Mouse (Mus musculus) lung, embryonic 16.5 days (tissue): ENCODE measurements around the gene Tfdp2. TPM values are rescaled to one million over a fixed set of nuclear protein-coding genes. Genes with fewer than 3 reads are reported as not detected.

Experiments
- ATAC-seq: fragments of 200-750 bp; cut with Nextera tagmentation; 2 replicates; pipeline ENCODE4 v1.8.0; 2017; ENCODE audit warnings: low read depth, mild to moderate bottlenecking, moderate library complexity
- H3K27ac ChIP-seq: fragments of 300-500 bp; sonication (generic); 2 replicates; pipeline ENCODE4 v1.5.1; 2014; ENCODE audit warnings: mild to moderate bottlenecking, control low read depth, low read length
- H3K27me3 ChIP-seq: fragments of 300-500 bp; sonication (generic); 2 replicates; pipeline ENCODE4 v1.6.1; 2014; ENCODE audit warnings: low read depth, low read length, mixed read lengths; ENCODE audit not compliant: control insufficient read depth, insufficient read depth
- H3K36me3 ChIP-seq: fragments of 300-500 bp; sonication (generic); 2 replicates; pipeline ENCODE4 v1.6.1; 2014; ENCODE audit warnings: low read length; ENCODE audit not compliant: control insufficient read depth, insufficient read depth
- H3K4me1 ChIP-seq: fragments of 300-500 bp; sonication (generic); replicated peaks from 2 replicates; pipeline ENCODE4 v1.6.1; 2014; ENCODE audit warnings: low read length, mixed read lengths; ENCODE audit not compliant: control insufficient read depth, insufficient read depth
- H3K4me2 ChIP-seq: fragments of 300-500 bp; sonication (generic); 2 replicates; pipeline ENCODE4 v1.6.1; 2014; ENCODE audit warnings: low read depth, low read length, control low read depth
- H3K4me3 ChIP-seq: fragments of 300-500 bp; sonication (generic); 2 replicates; pipeline ENCODE4 v1.5.1; 2014; ENCODE audit warnings: mild to moderate bottlenecking, low read length, control low read depth
- H3K9ac ChIP-seq: fragments of 300-500 bp; sonication (generic); 2 replicates; pipeline ENCODE4 v1.6.1; 2014; ENCODE audit warnings: low read length, control low read depth
- H3K9me3 ChIP-seq: fragments of 300-500 bp; sonication (generic); 2 replicates; pipeline ENCODE4 v1.6.1; 2016; ENCODE audit warnings: low read length; ENCODE audit not compliant: control insufficient read depth
- WGBS: fragments of 180-500 bp; shearing (Covaris S2); extraction: QIAGEN DNeasy Blood & Tissue Kit; methylation state at CpG from one replicate; pipeline ENCODE4 v1.1.7; 2014; 5-methylcytosine and 5-hydroxymethylcytosine counted together
- polyA plus RNA-seq: library from polyadenylated mRNA; unstranded; fragments of >200 nt; fragmentation: Nextera tagmentation; extraction: Ambion mirVana; gene quantifications from 2 replicates; pipeline ENCODE4 v1.2.1, GENCODE M21; 2015

The Tfdp2 gene
- polyA plus RNA-seq, 1 experiment from 2014 or later = 39.2 TPM

DNA sequence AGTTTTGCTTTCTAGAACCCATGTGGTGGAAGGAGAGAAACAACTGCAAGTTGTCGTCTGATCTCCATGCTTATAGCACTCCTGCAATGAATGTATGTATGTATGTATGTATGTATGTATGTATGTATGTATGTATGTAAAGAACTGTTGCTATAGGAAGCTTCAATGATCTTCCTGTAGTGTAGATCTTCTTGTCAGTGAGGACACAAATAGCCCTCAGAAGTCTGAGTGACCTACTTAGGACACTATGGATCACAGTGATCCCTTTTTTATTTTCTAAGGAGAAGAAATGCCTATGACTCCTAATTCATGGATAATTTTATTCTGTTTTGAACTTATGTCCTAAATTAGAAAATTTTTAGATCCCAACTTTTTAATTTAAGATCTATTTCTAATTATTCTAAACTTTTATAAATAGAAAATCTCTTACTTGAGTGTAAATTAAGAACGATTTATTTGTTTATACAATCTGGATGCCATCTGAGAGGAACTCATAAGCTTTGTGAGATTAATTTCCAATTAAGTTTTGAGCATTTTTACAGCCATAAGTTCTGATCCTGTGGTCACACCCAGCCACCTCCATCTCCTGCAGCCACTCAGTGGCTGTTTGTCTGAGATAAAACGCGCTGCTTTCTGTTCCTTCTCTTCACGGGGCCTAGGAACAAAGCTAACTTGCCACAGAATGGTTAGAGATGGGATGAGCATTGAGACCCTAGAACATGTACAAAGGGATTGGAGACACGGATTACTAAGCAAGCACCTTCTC is 70.9 kb downstream of the Tfdp2 start:
- ATAC-seq = no peak
- Histone ChIP-seq H3K9me3 (no peaks in the 10 kb centered on the region), H3K4me3 (no peak overlapping the region), H3K9ac (no peak overlapping the region), H3K27ac (no peak overlapping the region), H3K27me3 (no peaks in the 10 kb centered on the region), H3K4me2 (no peak overlapping the region), H3K36me3 (no peaks in the 10 kb centered on the region), H3K4me1 (no peaks in the 10 kb centered on the region)
- WGBS = 82% methylated on average over 6 of the region's 6 CpGs

- no peak overlapping the region for H3K4me3 ChIP-seq
- H3K9ac ChIP-seq = no peak overlapping the region
- no peaks in the 10 kb centered on the region for H3K9me3 ChIP-seq
- H3K27ac ChIP-seq = no peak overlapping the region
- ATAC-seq = no peak
- H3K27me3 ChIP-seq = no peaks in the 10 kb centered on the region
- no peak overlapping the region for H3K4me2 ChIP-seq
- 64% methylated on average over 1 of the region's 1 CpGs for WGBS
- no peaks in the 10 kb centered on the region for H3K36me3 ChIP-seq
- no peaks in the 10 kb centered on the region for H3K4me1 ChIP-seq
Measured at GRCm38 (mm10) chr9:96267559-96267948, 71.5 kb downstream of the Tfdp2 start.

- Histone ChIP-seq H3K9ac (no peak overlapping the region), H3K36me3 (no peaks in the 10 kb centered on the region), H3K4me3 (no peak overlapping the region), H3K4me2 (no peak overlapping the region), H3K27ac (no peak overlapping the region), H3K9me3 (no peaks in the 10 kb centered on the region), H3K4me1 (no peaks in the 10 kb centered on the region), H3K27me3 (no peaks in the 10 kb centered on the region)
- 89% methylated on average over 2 of the region's 2 CpGs for WGBS
- ATAC-seq = no peak
Measured at GRCm38 (mm10) chr9:96269726-96270125, 73.7 kb downstream of the Tfdp2 start.

GRCm38 (mm10) chr9:96275543-96275942 is 79.5 kb downstream of the Tfdp2 start:
- no peak overlapping the region for H3K4me2 ChIP-seq
- H3K9ac ChIP-seq = no peak overlapping the region
- H3K9me3 ChIP-seq = no peaks in the 10 kb centered on the region
- no peaks in the 10 kb centered on the region for H3K27me3 ChIP-seq
- no peak overlapping the region for H3K27ac ChIP-seq
- no peaks in the 10 kb centered on the region for H3K36me3 ChIP-seq
- no peak overlapping the region for H3K4me3 ChIP-seq
- no peak for ATAC-seq
- H3K4me1 ChIP-seq = no peaks in the 10 kb centered on the region

DNA sequence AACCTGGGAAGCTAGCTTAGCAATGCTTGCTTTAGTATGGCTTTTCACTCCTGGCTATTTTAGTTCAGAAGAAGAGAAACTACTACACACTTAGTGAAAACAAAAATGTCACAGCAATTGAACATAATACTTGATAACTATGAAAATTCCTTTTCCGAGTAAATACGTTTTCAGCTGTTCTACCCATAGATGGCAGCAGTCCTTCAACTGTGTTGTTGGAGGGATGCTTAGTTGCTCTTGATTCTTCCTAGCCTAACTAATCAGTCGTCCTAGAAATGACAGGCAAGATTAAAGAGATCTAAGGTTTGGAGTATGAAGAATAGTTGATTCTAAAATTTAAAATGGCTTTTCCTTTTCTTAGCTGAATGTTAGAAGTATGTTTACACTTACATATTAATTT is 85.4 kb downstream of the Tfdp2 start:
- H3K4me1 ChIP-seq = no peaks in the 10 kb centered on the region
- H3K4me3 ChIP-seq = no peak overlapping the region
- H3K36me3 ChIP-seq = no peaks in the 10 kb centered on the region
- WGBS = 45% methylated on average over 3 of the region's 3 CpGs
- H3K27ac ChIP-seq = no peak overlapping the region
- H3K9me3 ChIP-seq = no peaks in the 10 kb centered on the region
- no peak overlapping the region for H3K9ac ChIP-seq
- H3K4me2 ChIP-seq = no peak overlapping the region
- H3K27me3 ChIP-seq = no peaks in the 10 kb centered on the region
- ATAC-seq = no peak

GRCm38 (mm10) chr9:96282082-96282481 is 86.0 kb downstream of the Tfdp2 start:
- no peak for ATAC-seq
- H3K9me3 ChIP-seq = no peaks in the 10 kb centered on the region
- H3K27ac ChIP-seq = no peak overlapping the region
- WGBS = 79% methylated on average over 3 of the region's 3 CpGs
- H3K4me1 ChIP-seq = no peaks in the 10 kb centered on the region
- H3K4me3 ChIP-seq = no peak overlapping the region
- no peak overlapping the region for H3K9ac ChIP-seq
- H3K4me2 ChIP-seq = no peak overlapping the region
- H3K27me3 ChIP-seq = no peaks in the 10 kb centered on the region
- no peaks in the 10 kb centered on the region for H3K36me3 ChIP-seq

DNA sequence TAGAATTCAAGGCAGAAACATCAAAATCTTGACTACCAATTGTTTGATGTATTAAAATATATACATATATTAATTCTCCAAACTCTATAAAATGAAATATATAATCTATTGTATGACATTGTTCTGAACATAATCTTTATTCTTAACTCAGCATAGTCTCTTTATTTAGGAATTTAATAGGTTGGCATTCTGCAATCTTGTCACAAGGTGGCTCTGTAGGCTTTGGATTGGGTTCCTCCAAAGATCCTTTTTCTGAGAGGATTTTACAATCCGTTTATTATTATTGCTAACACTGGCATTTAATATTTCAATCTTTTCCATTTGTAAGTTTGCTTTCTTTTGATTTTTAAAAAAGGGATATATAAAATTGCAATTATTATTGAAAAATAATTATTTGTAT is 88.8 kb downstream of the Tfdp2 start:
- 21% methylated on average over 1 of the region's 1 CpGs for WGBS

DNA sequence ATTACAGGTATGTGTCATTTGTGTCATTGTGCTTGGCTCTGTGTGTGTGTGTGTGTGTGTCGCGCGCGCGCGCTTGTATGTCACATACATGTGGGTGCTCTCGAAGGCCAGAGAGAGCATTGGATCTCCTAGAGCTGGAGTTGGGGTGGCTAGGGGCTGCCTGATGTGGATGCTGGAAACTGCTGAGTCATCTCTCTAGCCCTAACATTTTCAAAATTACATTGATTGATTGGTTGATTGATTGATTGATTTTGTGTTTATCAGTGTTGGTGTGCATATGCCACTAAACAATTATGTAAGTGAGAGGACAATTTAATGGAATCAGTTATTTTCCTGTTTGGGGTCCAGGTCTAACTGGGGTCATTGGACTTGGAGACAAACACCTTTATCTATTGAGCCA is 96.1 kb downstream of the Tfdp2 start:
- no peaks in the 10 kb centered on the region for H3K9me3 ChIP-seq
- H3K27me3 ChIP-seq = no peaks in the 10 kb centered on the region
- no peak overlapping the region for H3K9ac ChIP-seq
- H3K4me2 ChIP-seq = no peak overlapping the region
- H3K36me3 ChIP-seq = peaks cover 8% of the 10 kb centered on the region; the same call in 1 of the 2 replicates
- H3K4me1 ChIP-seq = no peaks in the 10 kb centered on the region
- no peak overlapping the region for H3K27ac ChIP-seq
- ATAC-seq = no peak
- no peak overlapping the region for H3K4me3 ChIP-seq
- over 99% methylated on average over 7 of the region's 7 CpGs for WGBS

More for the DNA sequence above, 88.8 kb downstream of the Tfdp2 start:
- Histone ChIP-seq H3K27me3 (no peaks in the 10 kb centered on the region), H3K4me1 (no peaks in the 10 kb centered on the region), H3K9ac (no peak overlapping the region), H3K4me2 (no peak overlapping the region), H3K36me3 (no peaks in the 10 kb centered on the region), H3K4me3 (no peak overlapping the region), H3K27ac (no peak overlapping the region), H3K9me3 (no peaks in the 10 kb centered on the region)
- ATAC-seq = no peak

DNA sequence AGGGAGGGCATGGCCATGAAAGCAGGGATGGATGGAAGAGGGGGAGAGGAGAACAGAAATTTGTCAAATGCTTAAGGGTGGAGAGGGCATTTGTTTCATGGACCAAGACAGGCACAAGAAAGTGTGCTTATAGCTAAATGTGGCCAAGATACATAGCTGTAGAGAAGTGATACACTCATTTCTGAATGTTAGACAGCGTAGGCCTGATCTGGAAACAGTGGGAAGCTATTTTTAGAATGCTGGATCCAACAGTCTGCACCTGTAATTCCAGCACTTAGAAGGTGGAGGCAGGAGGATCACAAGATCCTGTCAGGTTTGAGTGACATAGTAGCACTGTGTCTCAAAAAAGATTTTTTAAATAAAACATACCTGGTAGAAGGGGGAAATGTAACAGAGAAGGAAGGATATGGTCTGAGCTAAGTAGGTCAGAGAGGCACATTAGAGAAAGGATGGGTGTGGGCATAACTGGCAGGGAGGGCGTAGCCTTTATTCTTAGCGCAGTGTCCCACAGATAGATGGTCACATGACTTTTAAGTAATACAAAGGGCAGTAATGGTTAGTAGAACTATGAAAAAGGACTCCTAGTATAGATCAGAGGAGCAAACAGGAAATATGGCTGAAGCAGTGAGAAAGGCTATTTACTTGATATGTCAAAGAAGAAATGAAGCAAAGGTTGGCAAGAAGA is 103.4 kb downstream of the Tfdp2 start:
- no peak overlapping the region for H3K9ac ChIP-seq
- H3K9me3 ChIP-seq = no peaks in the 10 kb centered on the region
- no peak overlapping the region for H3K4me3 ChIP-seq
- no peak overlapping the region for H3K27ac ChIP-seq
- 95% methylated on average over 3 of the region's 3 CpGs for WGBS
- no peak for ATAC-seq
- H3K4me1 ChIP-seq = no peaks in the 10 kb centered on the region
- no peak overlapping the region for H3K4me2 ChIP-seq
- H3K36me3 ChIP-seq = peaks cover 11% of the 10 kb centered on the region; the same call in 1 of the 2 replicates
- no peaks in the 10 kb centered on the region for H3K27me3 ChIP-seq
